Mouse (Mus musculus) MEL (cell line): ENCODE results near the gene Birc6.

Source experiments
- CHD1 ChIP-seq: IDR thresholded peaks from 2 replicates; pipeline ENCODE4 v1.6.1; 2012; ENCODE audit warnings: low read depth, mild to moderate bottlenecking, inconsistent platforms, low read length, improper control_type of control experiment
- E2F4 ChIP-seq: IDR thresholded peaks from 2 replicates; pipeline ENCODE4 v1.6.1; 2011; ENCODE audit warnings: low read depth, low read length, improper control_type of control experiment, borderline replicate concordance

- TF ChIP-seq E2F4 (no peak), CHD1 (no peak)
Measured at GRCm38 (mm10) chr17:74489024-74489900, 38.8 kb upstream of the Birc6 start, which contains the start of gene Yipf4.
